Mouse (Mus musculus) right cerebral cortex, adult 18-20 months (tissue): Measurements from ENCODE around the gene Nhsl2.
A peak's percentile ranks its signal among the peaks of the same experiment; 100 is the strongest.
"Not testable (repeated sequence)": the region's sequence is repeated elsewhere in the genome, so short reads cannot be mapped to it uniquely, and the experiment has no call there.

Experiments used
- DNase-seq: peaks from one replicate; pipeline ENCODE4 v3.0.0; 2022; ENCODE audit warnings: mixed read lengths

Nhsl2 gene

GRCm38 (mm10) chrX:102101886-102102285 is 252.7 kb downstream of the Nhsl2 start:
- no peak for DNase-seq

GRCm38 (mm10) chrX:102103830-102104229 is 254.6 kb downstream of the Nhsl2 start:
- DNase-seq: not testable (repeated sequence)

- DNase-seq: not testable (repeated sequence)
These were observed 260.2 kb downstream of the Nhsl2 start for GRCm38 (mm10) chrX:102109349-102109748.

- DNase-seq: peak; percentile 39
These were observed 266.5 kb downstream of the Nhsl2 start for GRCm38 (mm10) chrX:102115676-102116075.

- DNase-seq: peak; percentile 94
These were observed 270.1 kb downstream of the Nhsl2 start, which contains the start of gene Pin4 for GRCm38 (mm10) chrX:102119042-102119864. Gene Pin4 (plus strand): TSS chrX:102119447.

GRCm38 (mm10) chrX:102121321-102121720 is 272.1 kb downstream of the Nhsl2 start:
- no peak for DNase-seq

GRCm38 (mm10) chrX:102141157-102141556 is 292.0 kb downstream of the Nhsl2 start:
- no peak for DNase-seq
